Mouse (Mus musculus) kidney, adult 11 months (tissue): Measurements from ENCODE around the gene Pld5.
A peak's percentile ranks its signal among the peaks of the same experiment; 100 is the strongest.

Experiments
- DNase-seq: peaks from one replicate; pipeline ENCODE4 v3.0.0; 2022

The Pld5 gene

DNA sequence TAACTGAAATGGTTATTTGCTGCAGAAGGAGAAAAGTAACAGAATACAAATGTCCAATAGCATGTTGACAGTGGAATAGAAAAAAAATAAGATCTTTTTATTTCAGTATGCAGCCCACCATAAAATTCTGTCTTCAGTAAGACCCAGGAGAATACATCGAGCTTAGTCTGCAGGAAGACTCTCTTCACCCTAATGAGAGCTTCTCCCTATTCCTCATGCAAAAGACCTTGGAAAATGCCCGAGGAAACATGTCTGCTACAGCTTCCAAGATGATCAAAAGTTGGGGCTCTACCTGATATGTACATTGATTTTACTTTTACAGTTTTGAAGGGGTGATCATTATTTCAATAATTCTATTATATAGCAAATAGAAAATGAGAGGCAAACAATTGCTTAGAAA, 108.0 kb downstream of the Pld5 start:
- DNase-seq: no peak

DNA sequence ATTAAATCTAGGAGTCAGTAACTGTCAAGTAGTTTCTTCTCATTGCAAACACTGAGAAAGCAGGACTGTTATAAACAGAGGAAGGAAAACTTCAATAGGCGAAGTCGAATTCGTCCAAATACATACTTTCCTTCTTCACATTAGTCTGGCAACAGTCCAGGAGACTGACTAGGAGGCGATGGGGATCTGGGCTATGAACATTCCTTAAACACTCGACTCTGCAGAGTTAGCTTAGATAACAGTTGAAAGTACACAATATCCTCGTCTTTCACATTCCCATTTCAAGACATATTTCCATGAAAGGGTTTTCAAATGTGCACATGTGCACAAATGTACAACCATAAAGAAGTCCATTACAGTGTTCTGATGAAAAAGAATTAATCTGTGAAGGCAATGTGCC, 129.8 kb downstream of the Pld5 start:
- no peak for DNase-seq

DNA sequence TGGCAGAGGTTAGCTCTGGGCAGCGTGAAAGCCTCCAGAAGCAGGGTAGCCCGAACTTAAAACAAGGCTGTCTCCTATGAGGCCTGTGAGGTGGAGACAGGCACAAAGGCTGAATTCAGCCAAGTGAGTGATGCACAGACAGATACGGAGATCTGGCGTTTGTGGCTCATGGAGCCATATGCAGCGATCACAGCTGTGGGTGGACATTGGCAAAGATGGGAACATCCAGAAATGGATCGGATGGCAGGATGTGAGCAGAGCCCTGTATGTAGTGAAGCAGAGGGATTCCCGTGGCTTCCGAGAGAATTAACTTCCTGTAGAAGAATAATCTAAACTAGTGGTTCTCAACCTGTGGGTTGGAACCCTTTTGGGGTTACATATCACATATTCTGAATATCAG, 140.7 kb downstream of the Pld5 start:
- no peak for DNase-seq

DNA sequence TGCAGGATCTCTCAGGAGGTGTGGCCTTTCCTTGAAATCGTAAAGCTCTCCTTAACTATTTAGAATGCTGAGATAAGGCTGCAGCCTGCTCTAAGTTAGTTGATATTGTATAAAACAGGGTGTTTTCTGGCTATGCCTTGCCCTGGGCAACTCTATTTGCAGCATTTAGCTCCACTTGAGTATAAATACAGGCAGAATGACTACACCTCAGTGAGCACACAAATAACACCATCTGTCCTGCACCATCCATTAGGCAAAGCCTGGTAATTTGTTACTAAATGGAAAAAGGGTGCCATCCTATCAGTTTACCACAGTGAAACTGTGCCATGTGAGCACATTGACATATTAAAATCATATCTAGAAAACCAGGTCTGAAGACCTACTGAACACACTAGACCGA, 149.3 kb downstream of the Pld5 start:
- no peak for DNase-seq

DNA sequence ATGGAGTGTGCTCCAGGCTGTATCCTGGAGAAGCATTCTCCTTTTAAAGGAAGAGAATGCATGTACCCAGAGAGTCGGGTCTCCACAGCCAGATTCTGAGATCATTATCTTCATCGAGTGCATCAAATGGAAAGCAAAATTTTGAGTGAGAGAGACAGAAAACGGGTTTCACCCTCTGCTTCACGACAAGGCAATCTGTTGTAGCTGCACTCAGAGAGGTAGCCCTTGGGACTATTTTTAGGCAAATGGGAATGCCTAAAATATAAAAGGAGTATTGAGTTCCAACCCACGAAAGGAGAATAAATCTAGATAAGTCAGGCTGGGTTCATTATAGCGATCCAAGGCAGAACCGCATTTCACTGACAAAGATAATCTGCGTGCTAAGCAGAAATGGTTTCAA, 150.7 kb downstream of the Pld5 start:
- no peak for DNase-seq

DNA sequence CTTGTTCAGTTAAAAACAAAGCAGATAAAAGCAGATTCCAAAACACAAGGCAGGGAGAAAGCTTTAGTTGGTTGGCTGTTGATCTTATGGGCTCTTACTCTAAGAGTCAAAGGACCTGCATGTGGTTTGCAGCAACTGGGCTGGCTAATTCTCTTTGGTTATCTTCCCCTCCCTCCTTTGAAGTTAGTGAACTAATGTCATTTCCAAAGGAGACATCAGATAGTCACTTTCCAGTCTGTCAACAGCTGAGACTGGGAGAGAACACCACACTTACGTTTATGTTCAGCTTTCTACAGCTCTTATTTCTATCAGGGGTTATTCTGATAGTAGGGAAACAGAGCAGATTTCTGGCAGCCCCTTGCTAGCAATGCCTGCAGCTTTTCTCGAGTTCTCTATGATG, 151.3 kb downstream of the Pld5 start:
- no peak for DNase-seq

DNA sequence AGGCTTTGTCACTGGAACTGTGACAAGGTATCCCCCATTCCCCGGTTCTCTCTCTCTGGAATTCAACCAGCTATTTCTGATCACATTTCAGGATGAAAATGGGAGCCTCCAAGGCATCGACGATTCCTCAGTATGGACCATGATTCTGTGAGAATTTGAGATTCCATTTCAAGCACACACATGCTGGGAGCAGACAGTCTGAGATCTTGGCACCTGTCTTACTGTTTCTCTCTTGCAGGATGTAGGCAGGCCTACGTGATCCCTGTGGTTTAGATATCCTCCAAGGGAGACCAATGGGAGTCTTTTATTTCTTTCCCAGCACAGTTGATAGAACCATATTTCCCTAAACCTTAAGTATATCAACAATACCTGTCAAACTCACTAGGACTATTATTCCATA, 159.5 kb downstream of the Pld5 start:
- no peak for DNase-seq

DNA sequence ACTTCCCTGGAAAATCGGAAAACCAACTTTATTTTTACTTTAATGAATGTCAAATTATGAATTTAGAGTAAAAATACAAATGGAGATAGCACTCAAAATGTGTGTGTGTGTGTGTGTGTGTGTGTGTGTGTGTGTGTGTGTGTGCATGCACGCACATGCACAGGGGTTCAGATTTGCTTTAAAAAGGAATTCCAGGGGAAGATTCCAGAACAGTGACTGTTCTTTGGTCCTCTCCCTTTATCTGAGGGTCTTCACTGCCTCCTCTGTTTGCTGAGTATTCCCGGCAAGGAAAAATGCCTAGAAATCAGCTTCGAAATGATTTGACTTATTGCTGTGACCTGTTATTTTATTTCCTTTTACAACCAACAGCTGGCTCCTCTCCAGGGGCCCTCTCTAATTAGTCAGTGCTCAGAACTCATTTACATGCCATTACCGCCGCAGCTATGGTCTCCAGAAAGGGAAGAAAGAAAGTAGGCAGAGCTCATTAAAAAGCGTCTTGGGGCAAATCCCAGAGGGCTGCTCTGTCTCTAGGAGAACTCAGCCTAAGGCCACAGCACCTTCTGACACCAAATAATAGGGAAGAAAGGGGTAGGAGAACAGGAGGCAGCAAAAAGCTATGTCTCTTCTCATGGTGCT, 176.3 kb downstream of the Pld5 start:
- DNase-seq: no peak

DNA sequence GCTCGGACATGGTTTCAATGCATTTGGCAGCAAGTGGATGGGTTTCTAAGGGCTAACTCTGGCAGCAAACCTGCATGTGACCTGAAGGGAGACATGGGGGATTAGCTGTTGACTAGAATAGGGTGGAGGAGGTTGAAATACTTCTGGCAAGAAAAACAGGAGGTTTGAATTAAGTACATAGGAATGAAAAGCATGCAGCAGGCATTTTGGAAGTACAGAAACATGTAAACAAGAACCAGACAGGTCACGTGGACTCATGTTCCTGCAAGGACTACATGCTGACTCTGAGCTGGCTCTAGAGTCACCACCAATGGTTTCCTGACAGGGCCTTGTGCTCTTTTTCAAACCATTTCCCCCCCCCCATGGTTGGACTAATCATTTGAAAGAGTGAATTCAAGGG, 183.0 kb downstream of the Pld5 start:
- no peak for DNase-seq

DNA sequence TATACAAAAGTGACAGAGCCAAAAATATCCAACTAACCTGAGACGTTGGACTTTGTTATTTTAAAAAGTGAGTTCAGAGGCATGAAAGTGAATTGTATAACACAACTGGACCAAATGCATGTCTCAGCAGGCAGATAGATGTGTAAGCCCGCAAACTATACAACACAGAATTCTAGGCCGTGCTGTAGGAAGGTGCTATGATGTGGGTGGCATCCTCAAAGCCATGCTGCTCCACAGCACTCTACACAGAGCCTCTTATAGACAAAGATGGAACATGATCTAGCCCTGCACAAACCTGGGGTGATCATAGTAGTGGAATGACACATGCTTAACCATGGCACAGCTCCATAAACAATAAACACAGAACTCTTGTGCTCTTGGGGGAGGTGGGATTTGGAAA, 185.7 kb downstream of the Pld5 start:
- no peak for DNase-seq

DNA sequence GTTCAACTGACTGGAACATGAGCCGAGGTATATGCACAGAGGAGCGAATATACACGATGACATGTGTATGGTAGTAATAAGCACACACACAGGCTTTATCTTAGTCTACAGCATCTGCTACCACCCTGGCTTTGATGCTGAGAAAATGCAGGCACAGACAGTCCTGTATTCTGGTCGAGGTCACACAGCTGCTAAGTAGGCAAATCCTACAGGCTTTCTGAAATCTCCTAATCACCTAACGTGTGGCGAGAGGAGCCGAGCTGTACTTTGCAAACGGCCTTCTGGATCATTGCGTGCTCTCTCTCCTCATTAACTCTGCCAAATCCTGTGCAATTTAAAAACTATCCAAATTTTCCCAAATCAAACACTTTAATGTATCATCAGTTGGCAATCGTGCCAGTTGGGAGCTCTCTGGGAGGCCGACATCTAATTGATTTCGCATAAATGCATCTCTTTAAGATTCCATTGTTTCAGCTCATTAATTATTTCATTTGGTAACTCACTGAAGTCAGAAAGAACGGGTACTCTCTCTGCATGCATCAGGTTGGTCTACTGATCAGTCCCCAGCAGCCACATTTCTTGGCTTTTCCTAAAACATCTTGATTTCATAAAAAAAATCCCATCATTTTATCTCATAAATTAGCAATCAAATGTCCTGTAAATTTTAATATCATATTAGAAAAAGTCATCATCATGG, 189.0 kb downstream of the Pld5 start:
- DNase-seq: no peak

DNA sequence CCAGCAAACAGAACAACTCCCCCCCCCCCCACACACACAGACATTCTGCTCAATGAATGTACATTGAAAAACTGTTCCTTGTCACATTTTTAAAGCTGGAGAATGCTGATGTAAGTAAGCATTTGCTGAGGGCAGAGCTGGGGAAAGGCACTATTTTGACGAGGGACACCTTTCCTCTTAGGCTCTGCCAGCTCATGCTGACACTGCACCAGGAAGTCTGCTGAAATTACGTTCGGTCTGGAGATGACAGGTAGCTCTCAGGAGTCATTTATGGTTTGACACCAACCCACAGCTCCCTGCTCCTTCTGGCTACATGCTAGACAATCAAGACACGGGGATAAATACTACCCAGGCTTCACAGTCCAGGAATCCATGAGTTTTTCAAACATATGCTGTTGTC, 192.8 kb downstream of the Pld5 start:
- no peak for DNase-seq

DNA sequence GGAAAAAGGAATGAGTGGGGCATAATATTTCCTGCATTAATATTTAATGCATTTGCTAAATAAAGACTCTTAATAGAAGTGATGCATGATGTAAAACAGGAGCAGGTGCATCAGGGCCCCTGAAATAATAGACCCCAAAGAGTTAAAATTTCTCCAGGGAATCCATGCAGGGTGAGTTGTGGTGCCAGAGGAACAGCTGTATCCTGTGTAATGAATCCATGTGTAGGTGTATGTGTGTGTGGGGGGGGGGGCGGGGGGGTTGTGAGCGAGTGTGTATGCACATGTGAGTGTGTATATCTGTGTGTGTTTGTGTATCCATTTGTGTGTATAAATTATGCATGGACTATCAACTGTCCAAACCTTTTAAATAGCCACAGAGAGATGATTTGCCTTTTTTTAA, 194.1 kb downstream of the Pld5 start:
- no peak for DNase-seq

DNA sequence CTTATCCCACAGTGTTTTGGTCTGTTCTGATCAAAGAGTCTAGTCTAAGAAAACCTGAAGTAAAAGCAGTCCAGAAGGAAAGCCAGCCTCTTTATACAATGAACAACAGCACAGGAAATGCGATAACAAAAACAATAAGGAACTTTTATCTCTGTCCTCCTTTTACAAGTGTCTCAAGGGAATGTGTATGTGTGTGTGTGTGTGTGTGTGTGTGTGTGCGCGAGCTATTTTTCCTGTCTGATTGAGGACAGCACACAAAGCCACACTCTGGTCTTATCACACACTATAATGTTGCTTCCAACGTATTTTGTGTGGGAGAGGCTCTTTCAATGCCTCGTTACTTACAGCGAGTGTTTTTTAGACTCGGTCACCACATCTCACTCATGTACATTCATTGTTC, 196.7 kb downstream of the Pld5 start:
- DNase-seq: no peak

DNA sequence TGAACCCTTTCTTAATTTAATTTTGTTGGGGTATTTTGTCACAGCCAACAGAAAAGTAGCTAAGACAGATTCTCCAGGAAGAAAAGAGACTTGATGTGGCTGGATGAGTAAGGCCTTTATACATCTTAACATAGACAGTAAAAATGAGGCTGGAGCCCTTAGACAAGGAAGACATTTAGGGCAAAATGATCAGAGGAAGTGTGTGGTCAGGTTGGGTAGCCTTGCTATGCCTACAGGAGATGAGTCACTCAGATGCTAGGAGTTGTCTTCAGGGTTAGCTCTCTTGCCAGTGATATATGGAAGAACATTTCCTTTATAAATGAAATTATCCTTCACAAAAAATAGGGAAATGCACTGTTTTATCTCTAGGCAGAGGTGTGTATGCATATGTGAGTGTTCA, 198.3 kb downstream of the Pld5 start:
- DNase-seq: no peak

DNA sequence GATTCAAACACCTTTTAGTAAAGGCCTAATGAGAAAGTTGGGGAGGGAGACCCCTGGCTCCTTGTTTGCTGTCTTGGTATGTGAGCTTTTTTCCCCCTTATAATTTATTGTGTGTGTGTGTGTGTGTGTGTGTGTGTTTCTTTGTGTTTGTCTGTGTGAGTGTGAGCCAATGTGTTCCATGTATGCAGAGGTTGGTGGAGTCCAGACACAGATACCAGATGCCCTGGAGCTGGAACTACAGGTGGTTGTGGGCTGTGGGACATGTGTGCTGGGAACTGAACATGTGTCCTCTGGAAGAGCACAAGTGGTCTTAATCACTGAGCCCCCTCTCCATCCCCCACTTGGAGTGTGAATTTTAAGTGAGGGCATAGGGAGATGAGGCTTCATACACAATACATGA, 199.3 kb downstream of the Pld5 start:
- DNase-seq: no peak

DNA sequence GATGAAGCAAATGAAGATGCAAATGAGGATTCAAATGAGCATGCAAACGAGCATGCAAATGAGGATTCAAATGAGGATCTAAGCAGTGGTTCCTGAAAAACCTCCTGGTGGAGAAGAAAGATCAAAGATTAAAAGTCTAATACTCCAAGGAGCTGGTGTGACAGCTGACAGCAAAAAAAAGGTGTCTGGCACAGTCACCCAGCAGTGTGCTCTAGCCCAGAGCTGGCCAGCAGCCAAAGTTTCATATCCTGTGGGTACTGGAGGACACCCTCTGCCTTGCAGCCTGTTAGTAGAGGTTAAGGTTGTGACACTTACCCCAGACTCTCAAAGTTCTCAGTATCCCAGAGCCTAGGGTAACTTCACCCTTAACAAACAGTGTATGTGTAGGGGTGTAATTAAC, 199.7 kb downstream of the Pld5 start:
- DNase-seq: peak; percentile 45

DNA sequence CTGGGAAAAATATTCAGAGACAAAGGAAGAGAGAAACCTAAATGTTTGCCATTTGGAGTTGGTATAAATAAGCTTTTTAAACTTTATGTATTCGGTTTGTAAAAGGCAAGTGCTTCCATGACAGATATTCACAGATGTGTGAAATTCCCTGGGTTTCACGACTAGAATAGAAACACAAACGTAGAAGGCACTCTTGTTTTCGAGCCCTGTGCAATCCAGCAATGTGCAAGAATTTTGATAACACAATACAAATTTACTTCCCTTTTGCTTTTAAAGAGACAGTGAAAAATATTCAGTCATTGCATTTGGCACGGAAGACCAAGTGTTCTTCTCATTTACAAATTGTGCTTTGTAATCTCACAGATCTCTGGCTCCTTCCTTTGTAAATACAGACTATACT, 200.6 kb downstream of the Pld5 start:
- no peak for DNase-seq

DNA sequence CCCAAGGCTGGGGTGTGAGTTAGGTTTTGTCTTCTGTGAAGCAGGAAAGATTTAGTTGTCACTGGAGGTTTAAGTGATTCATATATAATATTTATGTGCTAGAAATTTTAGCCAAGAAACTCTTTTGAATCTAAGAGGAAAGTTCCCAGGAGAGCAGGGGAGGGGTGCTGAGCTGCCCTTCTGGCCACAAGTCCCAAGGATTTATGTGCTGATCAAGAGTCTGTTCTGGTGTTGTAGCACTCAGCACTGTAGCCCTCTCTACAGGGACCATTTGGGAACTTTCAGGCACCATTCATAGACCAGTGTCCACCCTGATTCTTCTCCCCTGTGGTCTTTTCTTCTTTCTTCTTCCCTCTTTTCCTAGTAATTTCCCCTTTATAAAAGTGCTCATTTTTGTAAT, 209.8 kb downstream of the Pld5 start:
- DNase-seq: no peak

DNA sequence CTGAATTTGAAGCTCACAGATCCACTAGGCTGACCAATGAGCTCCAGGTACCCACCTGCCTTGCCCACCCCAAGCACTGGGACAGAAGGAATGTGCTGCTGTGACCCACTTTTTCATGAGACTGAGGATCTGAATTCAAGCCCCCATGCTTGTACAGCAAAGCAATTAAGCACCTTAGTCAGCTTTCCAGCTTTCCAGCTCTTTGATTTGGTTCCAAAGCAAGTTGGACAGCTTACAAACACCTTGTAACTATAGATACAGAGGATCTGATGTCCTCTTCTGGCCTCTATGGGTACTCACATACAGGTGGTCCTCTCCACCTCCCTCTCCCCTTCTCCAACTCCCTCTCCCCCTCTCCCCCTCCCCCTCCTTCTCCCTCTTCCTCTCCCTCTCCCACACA, 210.6 kb downstream of the Pld5 start:
- DNase-seq: no peak

DNA sequence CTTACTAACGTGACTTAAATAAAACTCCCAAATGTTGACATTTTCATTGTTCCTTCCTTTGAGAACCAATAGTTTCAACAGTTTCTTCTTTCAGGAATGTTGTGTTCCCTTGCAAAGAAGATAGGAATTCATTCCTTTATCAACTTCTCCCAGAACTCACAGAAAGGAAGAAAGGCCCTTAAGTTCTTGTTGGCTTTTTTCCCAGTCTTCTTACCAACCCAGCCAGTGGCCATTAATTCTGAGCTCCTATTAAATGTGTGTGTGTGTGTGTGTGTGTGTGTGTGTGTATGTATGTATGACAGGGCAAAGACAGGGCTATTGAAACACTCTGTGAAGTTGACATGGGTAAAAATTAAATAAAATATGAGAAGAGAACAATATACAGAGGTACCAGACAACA, 221.5 kb downstream of the Pld5 start:
- DNase-seq: no peak

DNA sequence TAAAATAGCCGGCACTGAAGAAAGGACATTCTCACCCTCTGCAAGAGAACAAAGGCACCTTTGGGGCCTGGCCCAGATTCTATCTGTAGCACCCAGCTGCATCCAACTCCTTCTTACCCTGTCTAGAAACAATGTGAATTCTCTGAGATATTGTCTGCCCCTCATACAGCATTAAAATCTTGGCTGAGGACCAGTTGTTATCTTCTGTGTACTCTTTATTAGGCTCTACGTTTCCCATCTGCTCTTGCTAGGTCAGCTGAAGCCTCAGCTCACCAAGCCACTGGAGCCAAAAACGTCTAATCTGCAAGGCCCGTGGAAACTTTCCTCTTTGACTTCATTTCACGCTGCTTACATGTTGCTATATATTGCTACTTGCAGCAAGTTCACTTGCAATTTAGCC, 228.1 kb downstream of the Pld5 start:
- DNase-seq: no peak

DNA sequence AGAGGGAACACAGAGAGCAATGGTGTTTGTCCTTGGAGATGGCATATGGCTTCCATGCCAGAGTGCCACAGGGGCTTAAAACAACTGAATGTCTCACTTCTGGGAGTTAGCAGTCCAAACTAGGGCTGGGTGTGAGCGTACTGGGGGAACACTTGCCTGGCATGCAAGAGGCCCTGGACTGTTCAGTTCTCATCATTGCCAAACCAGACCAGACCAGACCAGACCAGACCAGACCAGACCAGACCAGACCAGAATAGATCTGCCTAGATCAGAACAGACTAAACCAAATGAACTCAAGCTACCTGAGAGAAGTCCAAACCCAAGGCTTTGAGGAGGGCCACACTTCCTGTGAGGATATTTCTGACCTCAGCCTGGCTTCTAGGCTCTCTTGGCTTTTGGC, 228.7 kb downstream of the Pld5 start:
- no peak for DNase-seq

DNA sequence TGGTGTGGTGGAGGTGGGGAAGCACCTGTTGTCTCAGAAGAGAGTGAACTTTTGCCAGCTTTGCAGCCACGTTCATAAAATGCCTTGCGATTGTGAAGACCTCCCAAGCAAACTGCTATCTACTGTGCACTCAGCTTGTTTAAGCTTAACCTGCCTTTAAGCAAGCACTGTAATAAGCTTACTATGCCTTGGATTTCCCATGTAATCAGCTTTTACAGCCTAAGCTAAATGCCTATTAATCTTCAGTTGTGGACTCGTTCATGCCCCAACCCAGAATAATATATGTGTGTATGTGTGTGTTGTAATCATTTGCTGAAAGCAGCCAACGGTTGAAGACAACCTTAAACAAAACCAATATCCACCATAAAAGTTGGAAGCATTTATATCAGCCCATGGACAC, 232.1 kb downstream of the Pld5 start:
- DNase-seq: no peak

DNA sequence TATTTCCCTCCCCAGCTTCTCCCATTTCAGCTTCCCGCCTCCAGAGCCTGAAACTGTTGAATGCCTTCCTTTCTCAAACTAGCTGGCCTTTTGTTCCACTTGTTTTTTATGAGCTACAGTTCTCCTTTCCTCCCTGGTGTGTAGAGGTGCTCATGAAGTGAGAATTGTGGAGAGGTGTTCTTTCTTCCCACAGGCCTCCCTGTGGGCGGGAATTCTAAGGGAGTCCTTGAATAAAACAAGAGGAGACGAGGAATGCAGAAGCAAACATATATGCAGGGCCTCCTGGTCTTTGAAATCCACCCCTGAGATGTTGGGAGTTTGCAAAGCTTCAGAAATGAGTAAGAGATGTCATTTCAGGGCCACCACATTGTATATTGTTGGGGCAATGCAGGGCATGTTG, 235.2 kb downstream of the Pld5 start:
- DNase-seq: no peak
